8 mouse cellular contexts compared by ENCODE assay signal in genomic region chr7:112225615-112226262, GRCm38 (mm10). TPM values are rescaled to one million over a fixed set of nuclear protein-coding genes. Genes with fewer than 3 reads are reported as not detected.
A peak's percentile ranks its signal among the peaks of the same experiment; 100 is the strongest.
DNase-seq lines count a peak whose midpoint lies in the region; ATAC-seq and TF ChIP-seq lines count a peak whose summit lies in the region.

TSS of gene Mical2 (plus strand) at chr7:112225856.

- intact Hi-C loops in left cerebral cortex, adult 2 months (cut with DNase I): loop anchor here (5.0 kb wide), 1 partner anchor 43 kb away; no protein-coding TSS in a partner anchor

- 1% methylated on average over 53 of the region's 53 CpGs for WGBS in macrophage (ENCODE audit: missing documents)

- H3K36me3 ChIP-seq in macrophage (ENCODE audit: inconsistent target): no peaks in the 10 kb centered on the region

- H3K27ac ChIP-seq in left cerebral cortex, adult 2 months: peak within 1 kb of the TSS; percentile 91
- H3K27ac ChIP-seq in macrophage: no peak within 1 kb of the TSS

- peak; percentile 96 for ATAC-seq in activated CD4-positive, CD25-positive, alpha-beta regulatory T cell, adult 4 months
- peak; percentile 99 for ATAC-seq in common myeloid progenitor, adult 5-6 weeks (replicated peaks; ENCODE audit: low read depth, poor library complexity, severe bottlenecking)

- TF ChIP-seq CTCF in left cerebral cortex, adult 2 months (IDR thresholded peaks at IDR 0.05): no peak; the same call in 1 of the 2 replicates

- H3K79me2 ChIP-seq in macrophage (ENCODE audit: inconsistent target): no peaks in the 10 kb centered on the region

- peak; percentile 88 for DNase-seq in gastrocnemius, postnatal 10 days
- peak; percentile 46 for DNase-seq in hindlimb bud, embryonic 11.5 days (ENCODE audit: extremely low spot score, low read depth, low spot score)
- DNase-seq in left cerebral cortex, adult 2 months (ENCODE audit: extremely low spot score in 1 of 2, low spot score in 2 of 2): peak; percentile 88 to 90
- DNase-seq in right cerebral cortex, adult 18-20 months: peak; percentile 94
- peak; percentile 65 for DNase-seq in urinary bladder, postnatal 10 days (ENCODE audit: low spot score)

- peak within 1 kb of the TSS; percentile 86 for H3K4me3 ChIP-seq in left cerebral cortex, adult 2 months
- peak within 1 kb of the TSS; percentile 49 for H3K4me3 ChIP-seq in macrophage (ENCODE audit: inconsistent target)

RNA-seq across cellular contexts. Expression of gene Mical2, which starts in this region (rescaled TPM):
- 1 to 10 TPM; 1.2 to 3.0 TPM for polyA plus RNA-seq in activated CD4-positive, CD25-positive, alpha-beta regulatory T cell, adult 4 months (2017; shearing (Covaris generic))
- 1.6 and 2.2 TPM in 2 replicates for total RNA-seq in common myeloid progenitor, adult 5-6 weeks (2017)
- total RNA-seq in gastrocnemius, postnatal 10 days (2021): 10 to 100 TPM; 41.4 to 50.9 TPM
- 100 to 1,000 TPM; 652 to 703 TPM for total RNA-seq in left cerebral cortex, adult 2 months (2021)
- total RNA-seq in macrophage (2018; cell fraction: chromatin; rRNA removed): 10 to 100 TPM in 11 of 26 experiments, 1 to 10 TPM in 15; 1.8 to 33.8 (median 8.2) TPM
- total RNA-seq in macrophage (2018; cell fraction: cytosol; rRNA removed): 1 to 10 TPM; 1.3 to 4.6 (median 2.3) TPM
- total RNA-seq in macrophage (2018; cell fraction: nucleus; rRNA removed): 10 to 100 TPM in 3 of 26 experiments, 1 to 10 TPM in 23; 1.3 to 24.4 (median 3.6) TPM
- polyA plus RNA-seq in macrophage (2018): 2.3 to 7.6 TPM (median 4.0 TPM) in 3 replicates

Comparison
In these comparisons a context has a peak if more than half of its experiments do, and no peak if none do; other contexts are left out.
1. RNA of gene Mical2 (total RNA-seq): 652 to 703 TPM in left cerebral cortex, adult 2 months and 41.4 to 50.9 TPM in gastrocnemius, postnatal 10 days; 1.6 to 2.2 TPM in common myeloid progenitor, adult 5-6 weeks; every median in the first group is over 10 times any median in the second.
2. RNA of gene Mical2 (total RNA-seq): 652 to 703 TPM in left cerebral cortex, adult 2 months; 41.4 to 50.9 TPM in gastrocnemius, postnatal 10 days; every median in the first group is over 10 times any median in the second.
3. Peak in every context shown above with its lines, with median percentiles within 50 percentile points of each other: DNase-seq.